ENCODE assay signal across 8 mouse cellular contexts in genomic region chr17:35058316-35058715, GRCm38 (mm10). TPM values are rescaled to one million over a fixed set of nuclear protein-coding genes. Genes with fewer than 3 reads are reported as not detected.
A peak's percentile ranks its signal among the peaks of the same experiment; 100 is the strongest.
DNase-seq lines count a peak whose midpoint lies in the region; ATAC-seq lines count a peak whose summit lies in the region.

No protein-coding gene starts in this region.

- ATAC-seq in heart, embryonic 12.5 days (ENCODE audit: insufficient number of reproducible peaks, low FRiP score), result no peak
- no peak for ATAC-seq in embryonic facial prominence, embryonic 11.5 days (replicated peaks; ENCODE audit: insufficient number of reproducible peaks, low FRiP score, low TSS enrichment, low read depth)
- ATAC-seq in hindbrain, embryonic 12.5 days (ENCODE audit: low FRiP score), result peak; percentile 6; the same call in 1 of the 2 replicates
- peak; percentile 18; the same call in 1 of the 2 replicates for ATAC-seq in midbrain, embryonic 13.5 days

- peaks cover 80% of the 10 kb centered on the region for H3K36me3 ChIP-seq in heart, embryonic 12.5 days
- H3K36me3 ChIP-seq in embryonic facial prominence, embryonic 11.5 days (replicated peaks; ENCODE audit: control insufficient read depth, insufficient read depth, low read depth, low read length), result peaks cover 17% of the 10 kb centered on the region
- peaks cover 52% of the 10 kb centered on the region for H3K36me3 ChIP-seq in hindbrain, embryonic 12.5 days
- peaks cover 48% of the 10 kb centered on the region for H3K36me3 ChIP-seq in midbrain, embryonic 13.5 days

- peak overlapping the region; percentile 95 for H3K27ac ChIP-seq in heart, embryonic 12.5 days (ENCODE audit: poor library complexity, severe bottlenecking)
- no peak overlapping the region for H3K27ac ChIP-seq in embryonic facial prominence, embryonic 11.5 days (replicated peaks; ENCODE audit: low read depth, low read length)
- peak overlapping the region; percentile 92; the same call in 1 of the 2 replicates for H3K27ac ChIP-seq in hindbrain, embryonic 12.5 days
- H3K27ac ChIP-seq in midbrain, embryonic 13.5 days, result peak overlapping the region; percentile 88; the same call in 1 of the 2 replicates

- 0 out of 2 replicates have a peak overlapping the region, but pooled peaks have one; percentile 76 for H3K4me3 ChIP-seq in heart, embryonic 12.5 days
- 0 out of 2 replicates have a peak overlapping the region, but pooled peaks have one; percentile 5 for H3K4me3 ChIP-seq in embryonic facial prominence, embryonic 11.5 days (ENCODE audit: low read depth, low read length)
- peak overlapping the region; percentile 73 for H3K4me3 ChIP-seq in hindbrain, embryonic 12.5 days
- H3K4me3 ChIP-seq in midbrain, embryonic 13.5 days (replicated peaks), result peak overlapping the region; percentile 88

- peaks cover 25% of the 10 kb centered on the region for H3K4me1 ChIP-seq in heart, embryonic 12.5 days (replicated peaks)
- H3K4me1 ChIP-seq in embryonic facial prominence, embryonic 11.5 days (ENCODE audit: control insufficient read depth, insufficient read depth, low read length), result peaks cover 12% of the 10 kb centered on the region
- H3K4me1 ChIP-seq in hindbrain, embryonic 12.5 days, result peaks cover 29% of the 10 kb centered on the region
- H3K4me1 ChIP-seq in midbrain, embryonic 13.5 days (replicated peaks), result peaks cover 29% of the 10 kb centered on the region

- H3K27me3 ChIP-seq in heart, embryonic 12.5 days (replicated peaks), result peaks cover 7% of the 10 kb centered on the region; the same call in 1 of the 2 replicates
- H3K27me3 ChIP-seq in embryonic facial prominence, embryonic 11.5 days (ENCODE audit: control insufficient read depth, insufficient read depth, low read length), result no peaks in the 10 kb centered on the region
- H3K27me3 ChIP-seq in hindbrain, embryonic 12.5 days, result peaks cover 5% of the 10 kb centered on the region
- H3K27me3 ChIP-seq in midbrain, embryonic 13.5 days, result peaks cover 5% of the 10 kb centered on the region; the same call in 1 of the 2 replicates

- DNase-seq in heart, adult 18-20 months, result no peak
- DNase-seq in embryonic facial prominence, embryonic 11.5 days (ENCODE audit: low spot score), result no peak
- no peak for DNase-seq in MN1 (ENCODE audit: low spot score)
- no peak for DNase-seq in ovary, postnatal 10 days (ENCODE audit: low spot score)
- DNase-seq in Muller cell, postnatal 12 days (ENCODE audit: inconsistent ontology term), result no peak

- 63% methylated on average over 9 of the region's 9 CpGs for WGBS in heart, embryonic 12.5 days
- WGBS in embryonic facial prominence, embryonic 11.5 days, result 63% methylated on average over 9 of the region's 9 CpGs
- 65% methylated on average over 9 of the region's 9 CpGs for WGBS in hindbrain, embryonic 12.5 days
- 70% methylated on average over 9 of the region's 9 CpGs for WGBS in midbrain, embryonic 13.5 days

- H3K9ac ChIP-seq in heart, embryonic 12.5 days, result 0 out of 2 replicates have a peak overlapping the region, but pooled peaks have one; percentile 3
- peak overlapping the region; percentile 9; the same call in 1 of the 2 replicates for H3K9ac ChIP-seq in embryonic facial prominence, embryonic 11.5 days (replicated peaks; ENCODE audit: low read length)
- peak overlapping the region; percentile 89 for H3K9ac ChIP-seq in hindbrain, embryonic 12.5 days
- H3K9ac ChIP-seq in midbrain, embryonic 13.5 days (replicated peaks), result peak overlapping the region; percentile 91; the same call in 1 of the 2 replicates

- no peaks in the 10 kb centered on the region; the same call in 1 of the 2 replicates for H3K9me3 ChIP-seq in heart, embryonic 12.5 days (replicated peaks)
- no peaks in the 10 kb centered on the region for H3K9me3 ChIP-seq in embryonic facial prominence, embryonic 11.5 days (replicated peaks; ENCODE audit: control insufficient read depth, low read length)
- H3K9me3 ChIP-seq in hindbrain, embryonic 12.5 days (replicated peaks), result no peaks in the 10 kb centered on the region
- H3K9me3 ChIP-seq in midbrain, embryonic 13.5 days, result no peaks in the 10 kb centered on the region

- H3K4me2 ChIP-seq in heart, embryonic 12.5 days, result peak overlapping the region; percentile 96
- H3K4me2 ChIP-seq in embryonic facial prominence, embryonic 11.5 days (ENCODE audit: low read depth, low read length), result no peak overlapping the region; the same call in 1 of the 2 replicates
- peak overlapping the region; percentile 99 for H3K4me2 ChIP-seq in hindbrain, embryonic 12.5 days (replicated peaks)
- peak overlapping the region; percentile 86 for H3K4me2 ChIP-seq in midbrain, embryonic 13.5 days (replicated peaks)

RNA-seq across cellular contexts. Expression of gene Ddah2, which starts 0.5 kb away (rescaled TPM):
- polyA plus RNA-seq in heart, embryonic 12.5 days (2016; fragmentation: Nextera tagmentation; extraction: Ambion mirVana), result 192 and 205 TPM in 2 replicates
- 10 to 100 TPM; 14.0 to 19.8 TPM for total RNA-seq in heart, adult 18-20 months (2021)
- polyA plus RNA-seq in embryonic facial prominence, embryonic 11.5 days (2014; fragmentation: Nextera tagmentation; extraction: Ambion mirVana), result 543 and 586 TPM in 2 replicates
- 512 and 517 TPM in 2 replicates for polyA plus RNA-seq in hindbrain, embryonic 12.5 days (2016; fragmentation: Nextera tagmentation; extraction: Ambion mirVana)
- polyA plus RNA-seq in midbrain, embryonic 13.5 days (2015; fragmentation: Nextera tagmentation; extraction: Ambion mirVana), result 501 and 531 TPM in 2 replicates

RNA-seq across cellular contexts. Expression of gene Ly6g6c, which starts 6.9 kb away (rescaled TPM):
- 0.27 TPM in 1 of 2 replicates, not detected in the other for polyA plus RNA-seq in heart, embryonic 12.5 days (2016; fragmentation: Nextera tagmentation; extraction: Ambion mirVana)
- total RNA-seq in heart, adult 18-20 months (2021), result not detected
- 0.33 TPM in 1 of 2 replicates, not detected in the other for polyA plus RNA-seq in embryonic facial prominence, embryonic 11.5 days (2014; fragmentation: Nextera tagmentation; extraction: Ambion mirVana)
- polyA plus RNA-seq in hindbrain, embryonic 12.5 days (2016; fragmentation: Nextera tagmentation; extraction: Ambion mirVana), result not detected in 2 replicates
- polyA plus RNA-seq in midbrain, embryonic 13.5 days (2015; fragmentation: Nextera tagmentation; extraction: Ambion mirVana), result not detected in 2 replicates

RNA-seq across cellular contexts. Expression of gene Mpig6b, which starts 7.7 kb away (rescaled TPM):
- 1.2 and 2.0 TPM in 2 replicates for polyA plus RNA-seq in heart, embryonic 12.5 days (2016; fragmentation: Nextera tagmentation; extraction: Ambion mirVana)
- total RNA-seq in heart, adult 18-20 months (2021), result under 1 TPM; 0.31 to 0.87 TPM
- polyA plus RNA-seq in embryonic facial prominence, embryonic 11.5 days (2014; fragmentation: Nextera tagmentation; extraction: Ambion mirVana), result 0.74 and 1.2 TPM in 2 replicates
- 0.46 and 0.52 TPM in 2 replicates for polyA plus RNA-seq in hindbrain, embryonic 12.5 days (2016; fragmentation: Nextera tagmentation; extraction: Ambion mirVana)
- polyA plus RNA-seq in midbrain, embryonic 13.5 days (2015; fragmentation: Nextera tagmentation; extraction: Ambion mirVana), result 0.45 and 0.50 TPM in 2 replicates

RNA-seq across cellular contexts. Expression of gene Clic1, which starts 8.6 kb away (rescaled TPM):
- 349 and 354 TPM in 2 replicates for polyA plus RNA-seq in heart, embryonic 12.5 days (2016; fragmentation: Nextera tagmentation; extraction: Ambion mirVana)
- 10 to 100 TPM; 30.4 to 32.4 TPM for total RNA-seq in heart, adult 18-20 months (2021)
- polyA plus RNA-seq in embryonic facial prominence, embryonic 11.5 days (2014; fragmentation: Nextera tagmentation; extraction: Ambion mirVana), result 73.9 and 84.2 TPM in 2 replicates
- 157 and 159 TPM in 2 replicates for polyA plus RNA-seq in hindbrain, embryonic 12.5 days (2016; fragmentation: Nextera tagmentation; extraction: Ambion mirVana)
- 93.7 and 99.6 TPM in 2 replicates for polyA plus RNA-seq in midbrain, embryonic 13.5 days (2015; fragmentation: Nextera tagmentation; extraction: Ambion mirVana)

RNA-seq across cellular contexts. Expression of gene Msh5, which starts 11.8 kb away (rescaled TPM):
- polyA plus RNA-seq in heart, embryonic 12.5 days (2016; fragmentation: Nextera tagmentation; extraction: Ambion mirVana), result 3.5 and 4.9 TPM in 2 replicates
- not detected for total RNA-seq in heart, adult 18-20 months (2021)
- polyA plus RNA-seq in embryonic facial prominence, embryonic 11.5 days (2014; fragmentation: Nextera tagmentation; extraction: Ambion mirVana), result 3.0 and 3.2 TPM in 2 replicates
- polyA plus RNA-seq in hindbrain, embryonic 12.5 days (2016; fragmentation: Nextera tagmentation; extraction: Ambion mirVana), result 3.0 and 3.1 TPM in 2 replicates
- polyA plus RNA-seq in midbrain, embryonic 13.5 days (2015; fragmentation: Nextera tagmentation; extraction: Ambion mirVana), result 3.3 and 3.7 TPM in 2 replicates

Comparison
In these comparisons a context has a peak if more than half of its experiments do, and no peak if none do; other contexts are left out.
1. ATAC-seq: peak in hindbrain, embryonic 12.5 days (single experiment) and midbrain, embryonic 13.5 days (single experiment); none in heart, embryonic 12.5 days (single experiment) and embryonic facial prominence, embryonic 11.5 days (single experiment).
2. H3K4me3 ChIP-seq: peak in every context shown above with its lines; median percentile 88 in midbrain, embryonic 13.5 days; 76 in heart, embryonic 12.5 days; 73 in hindbrain, embryonic 12.5 days; 5 in embryonic facial prominence, embryonic 11.5 days.
3. H3K9ac ChIP-seq: peak in every context shown above with its lines; median percentile 91 in midbrain, embryonic 13.5 days; 89 in hindbrain, embryonic 12.5 days; 9 in embryonic facial prominence, embryonic 11.5 days; 3 in heart, embryonic 12.5 days.